15 mouse cellular contexts compared by ENCODE assay signal in genomic region chr6:32726571-32726970, GRCm38 (mm10).
"Had no signal": no experiment of that assay in that cellular context is flagged by ENCODE, and none has a peak within 500 bp of the region (broad histone marks: within the 10 kb centered on the region; RNA-seq: fewer than 3 reads in every experiment).

No protein-coding gene starts in this region.

- H3K36me3 ChIP-seq: neural tube, embryonic 15.5 days; stomach, embryonic 15.5 days had no signal

- H3K9me3 ChIP-seq: neural tube, embryonic 15.5 days; stomach, embryonic 15.5 days had no signal

- H3K27ac ChIP-seq: neural tube, embryonic 15.5 days; stomach, embryonic 15.5 days; stomach, postnatal 0 days had no signal

- H3K4me1 ChIP-seq: neural tube, embryonic 15.5 days; stomach, embryonic 15.5 days had no signal

- DNase-seq: retina, postnatal 1 day; right cerebral cortex, adult 18-20 months; right cerebral cortex, postnatal 14 days; right cerebral cortex, postnatal 25 days; right cerebral cortex, postnatal 4 days; spleen, adult 18-20 months; thymus, adult 18-20 months; thymus, adult 2 months; thymus, postnatal 14 days; thymus, postnatal 25 days; thymus, postnatal 36 days; thymus, postnatal 4 days had no signal

- H3K4me3 ChIP-seq: neural tube, embryonic 15.5 days; stomach, embryonic 15.5 days had no signal

- H3K27me3 ChIP-seq: neural tube, embryonic 15.5 days; stomach, embryonic 15.5 days had no signal
